Mouse (Mus musculus): ENCODE measurements around the gene Ift172.

Gene Ift172

DNA sequence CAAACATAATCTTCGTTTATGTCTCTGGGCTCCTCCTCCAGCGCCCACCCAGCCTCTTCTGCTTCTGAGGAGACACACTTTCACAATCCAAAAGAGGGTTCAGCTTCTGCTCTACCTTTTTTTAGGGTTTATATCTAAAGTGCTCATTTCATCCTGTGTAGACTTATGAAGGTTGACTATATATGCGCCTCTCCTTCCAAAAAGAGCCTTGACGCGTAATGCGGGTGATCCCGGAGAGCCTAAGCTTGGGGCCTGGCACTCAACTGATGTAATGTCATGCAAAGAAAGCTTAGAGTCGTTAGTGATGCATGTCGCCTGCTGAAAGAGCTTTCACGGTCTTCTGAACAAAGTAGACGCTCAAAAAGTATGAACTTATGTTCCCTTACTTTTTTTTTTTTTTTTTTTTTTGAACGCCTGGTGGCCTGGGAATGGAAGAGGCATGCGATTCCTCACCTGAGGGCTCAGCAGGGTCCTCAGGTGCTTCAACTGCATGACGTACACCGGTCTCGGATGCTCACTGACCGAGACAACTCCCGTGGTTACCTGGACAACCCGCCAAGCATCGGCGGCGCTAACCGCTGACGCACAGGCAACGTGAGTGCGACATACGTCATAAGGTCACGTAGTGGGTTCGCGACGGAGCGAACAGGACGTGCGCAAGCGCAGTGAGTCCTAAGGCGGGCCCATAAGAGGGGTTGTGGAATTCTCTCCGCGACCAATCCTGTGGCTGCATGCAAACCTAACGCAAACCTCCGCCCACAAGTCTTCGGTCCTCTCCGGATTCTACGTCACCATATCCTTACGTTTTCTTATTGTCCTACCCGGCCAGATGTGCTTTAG lies at the start of gene Ift172:
Ift172 (minus strand) TSS at position 596 of the 840 bp plus-strand sequence.
- peak; percentile 95 for DNase-seq (ENCODE audit: low read depth)

DNA sequence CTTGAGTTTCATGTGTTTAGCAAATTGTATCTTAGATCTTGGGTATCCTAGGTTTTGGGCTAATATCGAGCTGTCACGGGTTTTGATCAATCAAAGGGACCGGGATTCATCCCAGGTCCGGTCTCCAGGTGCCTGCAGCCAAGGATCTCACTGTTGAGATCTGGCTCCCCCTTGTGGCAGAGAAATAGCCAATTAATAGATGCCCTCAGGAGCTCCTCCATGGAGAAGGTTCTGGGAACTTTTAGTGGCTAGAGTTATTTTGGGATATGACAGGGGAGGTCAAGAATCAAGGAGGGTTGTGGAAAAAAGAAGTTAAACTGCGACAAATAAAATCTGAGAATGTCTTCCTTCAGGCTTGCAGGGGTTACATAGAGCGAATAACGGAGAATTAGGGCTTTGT lies 37.3 kb upstream of the Ift172 start:
- DNase-seq (ENCODE audit: low read depth), result peak; percentile 38

DNA sequence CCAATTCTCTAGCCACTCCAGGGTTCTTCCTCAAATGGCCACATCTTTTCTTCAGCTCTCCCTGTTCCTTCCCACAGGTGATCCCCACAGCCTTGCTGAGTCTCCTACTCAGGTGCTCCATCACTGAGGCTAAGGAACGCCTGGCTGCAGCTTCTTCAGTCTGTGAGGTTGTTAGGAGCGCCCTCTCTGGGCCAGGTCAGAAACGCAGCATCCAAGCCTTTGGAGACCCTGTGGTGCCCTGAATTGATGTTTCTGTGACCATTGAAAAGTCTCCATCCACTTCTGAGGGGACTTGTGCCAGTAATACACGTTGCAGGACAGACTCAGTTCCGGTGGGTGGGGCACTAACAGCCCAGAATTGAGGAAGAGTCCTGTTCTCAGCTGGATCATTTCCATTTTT lies 35.9 kb upstream of the Ift172 start:
- DNase-seq (ENCODE audit: low read depth), result no peak

DNA sequence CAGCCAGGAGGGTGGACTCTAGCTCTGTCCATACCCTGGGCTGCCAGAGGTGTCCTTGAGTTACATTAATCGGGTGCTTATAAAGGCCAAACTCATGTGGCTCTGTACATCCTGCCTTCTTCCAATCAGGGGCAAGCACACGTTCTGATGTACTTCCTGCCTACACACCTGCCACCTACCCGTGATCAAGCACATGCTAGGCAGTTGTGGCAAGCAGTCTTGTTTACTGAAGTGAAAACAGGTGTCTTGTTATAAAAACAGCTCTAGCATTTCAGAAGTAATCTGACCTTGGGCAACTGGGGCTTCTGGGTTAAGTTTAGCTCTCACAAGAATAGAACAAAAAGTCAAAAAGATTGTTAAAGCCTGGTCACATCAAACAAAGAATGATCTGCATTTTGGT lies 33.2 kb upstream of the Ift172 start:
- no peak for DNase-seq (ENCODE audit: low read depth)

DNA sequence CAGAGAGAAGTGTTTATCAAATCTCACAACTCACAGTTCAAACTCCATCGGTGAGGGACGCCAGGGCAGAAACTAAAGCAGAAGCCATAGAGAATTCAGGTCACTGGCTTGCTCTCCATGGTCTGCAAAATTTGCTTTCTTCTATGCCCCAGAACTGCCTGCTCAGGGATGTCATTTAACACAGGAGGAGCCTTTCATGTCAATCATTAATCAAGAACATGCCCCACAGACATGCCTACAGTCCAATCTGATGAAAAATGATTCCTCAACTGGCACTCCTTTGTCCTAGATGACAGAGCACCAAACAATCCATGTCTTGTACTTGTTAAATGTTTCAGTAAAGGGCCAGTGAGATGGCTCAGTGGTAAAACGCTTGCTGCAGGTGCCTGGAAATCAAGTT lies 31.9 kb upstream of the Ift172 start:
- no peak for DNase-seq (ENCODE audit: low read depth)

DNA sequence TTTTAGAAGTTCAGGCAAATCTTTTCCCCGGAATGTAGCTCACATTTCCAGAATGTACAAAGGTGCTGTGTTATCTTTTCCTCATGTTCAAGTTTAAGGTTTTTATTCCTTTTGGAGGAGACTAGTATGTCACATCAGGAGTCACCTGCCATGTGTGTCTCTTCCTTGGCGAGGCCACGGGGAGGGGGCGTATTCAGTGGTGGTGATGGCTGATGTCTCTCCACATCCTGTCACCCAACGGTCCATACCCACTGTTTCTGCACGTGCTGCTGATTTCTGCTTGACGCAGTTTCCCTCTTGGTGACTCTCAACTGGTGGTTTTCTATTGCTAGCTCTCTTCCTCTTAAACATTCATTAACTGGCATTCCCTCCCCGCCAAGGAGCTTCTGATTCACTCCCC lies 21.9 kb upstream of the Ift172 start:
- no peak for DNase-seq (ENCODE audit: low read depth)

DNA sequence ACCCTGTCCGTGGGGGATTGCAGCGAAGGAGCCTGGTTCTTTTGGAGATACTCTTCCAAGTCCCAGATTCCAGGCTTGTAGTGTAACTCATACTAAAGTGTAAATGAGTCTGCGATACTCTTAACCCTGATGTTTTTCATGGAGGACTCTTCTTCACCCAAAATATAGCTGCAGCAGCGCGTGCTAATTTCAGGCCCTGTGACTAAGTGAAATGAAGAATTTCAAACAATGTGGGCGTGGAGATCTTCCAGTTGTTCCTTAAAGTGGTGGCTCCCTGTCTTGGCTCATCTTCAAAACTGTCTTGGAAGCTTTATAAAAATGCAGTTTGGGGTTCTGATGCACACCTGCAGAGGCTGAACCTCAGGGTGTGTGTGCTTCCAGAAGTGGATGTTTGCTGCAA lies 12.2 kb upstream of the Ift172 start:
- no peak for DNase-seq (ENCODE audit: low read depth)

DNA sequence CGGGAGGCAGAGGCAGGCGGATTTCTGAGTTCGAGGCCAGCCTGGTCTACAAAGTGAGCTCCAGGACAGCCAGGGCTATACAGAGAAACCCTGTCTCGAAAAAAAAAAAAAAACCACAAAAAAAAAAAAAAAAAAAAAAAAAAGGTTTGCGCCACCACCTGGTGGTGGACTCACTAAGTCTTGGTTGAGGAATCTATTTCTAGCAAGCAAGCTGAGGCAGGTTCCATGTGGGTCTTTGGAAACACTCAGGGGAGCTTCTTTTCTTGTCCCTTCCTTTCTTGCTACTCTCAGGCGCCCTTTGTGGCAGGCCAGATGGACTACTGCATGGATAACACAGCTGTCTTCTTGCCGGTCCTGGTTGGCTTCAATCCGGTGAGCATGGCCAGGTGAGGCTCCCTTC lies 10.9 kb upstream of the Ift172 start:
- DNase-seq (ENCODE audit: low read depth), result no peak

DNA sequence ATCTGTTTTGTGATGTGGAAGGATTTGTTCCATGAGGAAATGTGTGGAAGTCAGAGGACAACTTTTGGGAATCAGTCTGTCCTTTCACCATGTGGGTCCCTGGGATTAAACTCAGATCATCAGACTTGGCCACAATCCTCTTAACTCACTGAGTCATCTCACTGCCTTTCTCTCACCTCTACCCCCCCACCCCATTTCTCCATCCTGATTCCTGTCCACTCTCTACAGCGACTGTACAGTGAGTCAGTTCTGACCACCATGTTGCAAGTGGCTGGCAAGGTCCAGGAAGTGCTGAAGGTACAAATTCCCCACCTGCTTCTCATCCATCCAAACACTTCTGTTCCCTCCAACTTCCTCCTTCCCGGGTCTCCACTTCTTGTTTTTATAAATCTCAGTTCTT lies 7.6 kb upstream of the Ift172 start:
- no peak for DNase-seq (ENCODE audit: low read depth)

DNA sequence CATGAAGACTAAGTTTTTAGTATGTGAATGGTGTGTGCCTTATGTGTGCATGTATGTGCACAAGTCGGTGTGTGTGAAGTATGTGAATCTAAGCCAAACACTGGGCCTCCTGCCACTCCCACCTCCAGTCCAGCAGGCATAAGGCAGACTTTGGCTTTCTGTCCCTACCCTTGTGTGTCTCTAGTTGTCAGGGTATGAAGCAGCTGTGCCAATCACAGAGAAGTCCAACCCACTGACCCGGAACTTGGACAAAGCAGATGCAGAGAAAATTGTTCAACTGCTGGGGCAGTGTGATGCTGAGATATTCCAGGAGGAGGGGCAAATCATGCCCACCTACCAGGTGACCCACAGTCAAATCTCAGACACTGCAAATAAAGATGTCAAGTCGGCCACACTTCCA lies 7.1 kb upstream of the Ift172 start:
- no peak for DNase-seq (ENCODE audit: low read depth)

DNA sequence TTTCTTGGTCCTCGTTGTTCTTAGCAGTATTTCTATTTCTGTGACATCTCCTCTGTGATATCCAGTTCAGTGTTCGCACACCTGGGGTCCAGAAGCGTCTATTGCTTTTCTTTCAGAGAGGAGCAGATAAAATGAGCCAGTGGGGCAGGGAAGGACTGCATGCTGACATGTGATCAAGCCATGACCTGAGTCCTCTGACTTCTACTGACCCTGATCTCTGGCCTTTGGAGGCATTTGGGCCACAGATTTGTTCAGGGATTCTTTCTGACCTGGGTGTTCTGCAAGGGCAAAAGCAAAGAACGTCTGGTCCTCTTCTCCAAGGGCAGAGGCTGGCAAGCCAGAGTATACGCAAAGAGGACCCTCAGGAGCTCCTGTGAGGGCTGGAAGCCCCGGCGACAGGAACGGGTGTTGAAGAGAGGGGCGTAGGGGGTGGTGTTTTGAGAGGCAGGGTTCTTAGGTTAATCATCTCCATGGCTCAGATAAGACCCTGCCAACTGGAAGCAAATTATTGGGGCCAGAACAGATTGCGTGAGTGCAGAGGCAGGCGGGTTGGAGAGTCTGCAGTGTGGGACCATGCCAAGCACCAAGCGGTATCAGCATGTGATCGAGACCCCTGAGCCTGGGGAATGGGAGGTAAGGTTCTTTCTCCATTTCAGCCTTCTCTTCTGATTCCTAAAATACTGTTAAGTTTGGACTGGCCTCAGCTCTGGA lies 6.3 kb upstream of the Ift172 start, which contains the start of gene Gckr:
Gckr (plus strand) TSS at position 397 of the 711 bp plus-strand sequence.
- no peak for DNase-seq (ENCODE audit: low read depth)

DNA sequence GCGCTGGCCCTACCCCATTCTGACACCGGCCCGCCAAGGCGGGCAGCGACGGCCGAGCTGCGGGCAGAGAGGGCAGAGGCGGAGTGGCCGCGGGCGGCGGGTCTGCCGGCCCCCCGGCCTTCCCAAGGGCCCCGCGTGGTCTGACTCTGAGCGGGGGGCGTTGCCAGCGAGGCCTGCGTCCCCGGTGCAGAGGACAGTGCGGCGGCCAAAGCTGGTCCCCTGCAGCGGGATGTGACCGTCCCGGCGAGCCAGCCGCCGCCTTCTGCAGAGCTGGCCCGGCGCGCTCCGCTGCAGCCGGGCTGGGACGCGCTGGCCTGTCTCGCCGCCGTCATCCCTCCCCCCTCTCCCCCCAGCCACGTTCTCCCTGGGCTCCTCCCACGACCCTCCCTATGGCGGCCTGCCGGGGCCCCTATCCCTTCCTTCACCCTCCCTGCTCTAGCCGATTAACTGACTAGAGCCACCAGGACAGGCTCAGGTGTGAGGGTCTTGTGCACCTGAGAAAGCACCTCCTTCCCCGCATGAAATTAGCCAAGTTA lies 4.8 kb upstream of the Ift172 start, which contains the start of gene Fndc4:
Fndc4 (minus strand) TSS at position 475 of the 536 bp plus-strand sequence.
- no peak for DNase-seq (ENCODE audit: low read depth)

DNA sequence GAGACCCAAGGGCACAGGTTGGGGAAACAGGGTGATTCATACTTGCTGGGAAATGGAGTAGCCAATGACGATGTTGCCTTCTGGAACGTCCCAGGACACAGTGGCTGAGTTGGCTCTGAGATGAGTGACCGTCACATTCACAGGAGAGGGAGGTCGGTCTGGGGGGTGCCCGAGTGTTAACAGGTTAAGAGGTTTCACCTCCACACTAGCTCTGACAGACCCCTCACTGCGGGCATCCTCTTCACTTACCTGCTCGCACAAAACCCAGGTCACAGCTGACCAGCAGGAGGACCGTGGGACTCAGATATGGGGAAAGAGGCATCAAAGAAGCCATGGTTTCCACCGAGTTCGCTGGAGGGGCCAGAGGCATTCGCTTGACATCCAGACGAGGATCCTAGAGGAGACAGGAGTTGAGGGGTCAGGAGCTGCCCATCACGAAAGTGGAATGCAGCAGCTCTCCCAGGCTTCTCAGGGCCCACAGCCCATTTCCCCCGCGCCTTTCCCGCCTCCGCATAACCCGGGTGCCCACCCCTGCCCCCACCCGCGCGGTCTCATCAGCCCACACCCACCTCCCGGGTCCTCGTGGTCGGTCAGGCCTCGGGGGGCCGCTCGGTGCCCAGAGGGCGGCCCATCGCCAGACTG lies 4.2 kb upstream of the Ift172 start:
- no peak for DNase-seq (ENCODE audit: low read depth)

DNA sequence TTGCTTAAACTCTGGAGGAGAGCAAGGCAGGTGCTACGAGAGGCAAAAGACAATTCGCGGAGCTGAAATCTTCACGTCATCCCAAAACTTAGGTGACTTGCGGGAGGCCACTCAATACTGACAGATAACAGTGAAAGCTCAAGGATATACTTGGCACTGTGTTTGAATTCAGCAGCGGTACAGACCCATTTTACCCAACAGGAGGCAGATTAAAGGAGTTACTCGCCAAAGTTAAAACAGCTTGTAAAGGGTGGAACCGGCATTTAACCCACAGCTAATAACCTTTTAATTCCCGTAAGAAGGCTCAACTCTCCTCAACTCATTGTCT lies 409 bp upstream of the Ift172 start:
- DNase-seq (ENCODE audit: low read depth), result no peak

DNA sequence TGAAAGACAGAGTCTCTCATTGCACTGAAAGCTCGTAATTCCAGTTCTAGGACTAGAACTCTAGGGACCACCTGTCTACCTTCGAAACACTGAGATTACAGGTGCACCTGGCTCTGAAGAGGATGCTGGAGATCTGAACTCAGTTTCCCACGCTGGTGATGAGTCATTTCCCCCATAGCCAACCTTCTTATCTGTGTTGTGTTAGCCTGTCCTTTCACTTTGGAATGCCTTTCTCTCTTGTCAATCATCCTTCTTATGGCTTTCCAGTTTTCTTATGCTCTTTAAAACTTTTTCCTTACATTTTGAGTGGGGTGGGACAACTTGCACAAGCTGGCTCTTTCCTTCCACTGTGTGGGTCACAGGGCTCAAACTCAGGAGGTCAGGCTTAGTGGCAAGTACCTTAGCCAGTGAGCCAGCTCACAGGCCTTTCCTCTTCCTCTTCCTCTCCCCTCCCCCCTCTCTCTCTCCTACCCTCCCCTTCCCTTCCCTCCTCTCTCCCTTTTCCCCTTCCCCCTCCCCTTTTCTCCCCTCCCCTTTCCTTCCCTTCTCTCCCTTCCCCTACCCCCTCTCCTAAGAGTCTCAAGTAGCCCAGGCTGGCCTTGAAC lies 1.2 kb downstream of the Ift172 start:
- DNase-seq (ENCODE audit: low read depth), result no peak

DNA sequence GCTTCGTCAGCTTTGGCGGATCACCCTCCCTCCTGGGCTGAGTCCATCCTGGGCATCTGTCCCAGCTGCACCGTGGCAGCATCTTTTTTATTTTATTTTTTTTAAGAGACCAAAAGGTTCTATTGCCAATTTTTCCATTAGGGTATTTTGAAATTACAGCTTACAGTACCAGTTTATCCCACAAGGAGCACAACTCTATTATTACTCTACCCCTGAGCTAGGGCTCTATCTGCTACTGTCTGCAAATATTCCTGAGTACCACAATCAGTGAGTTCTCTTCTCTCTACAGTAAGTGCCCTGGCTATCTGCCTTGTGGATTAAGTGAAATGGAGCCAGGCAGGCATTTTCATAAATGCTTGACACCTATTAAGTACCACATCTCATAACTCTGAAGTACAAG lies 2.3 kb downstream of the Ift172 start:
- DNase-seq (ENCODE audit: low read depth), result no peak

DNA sequence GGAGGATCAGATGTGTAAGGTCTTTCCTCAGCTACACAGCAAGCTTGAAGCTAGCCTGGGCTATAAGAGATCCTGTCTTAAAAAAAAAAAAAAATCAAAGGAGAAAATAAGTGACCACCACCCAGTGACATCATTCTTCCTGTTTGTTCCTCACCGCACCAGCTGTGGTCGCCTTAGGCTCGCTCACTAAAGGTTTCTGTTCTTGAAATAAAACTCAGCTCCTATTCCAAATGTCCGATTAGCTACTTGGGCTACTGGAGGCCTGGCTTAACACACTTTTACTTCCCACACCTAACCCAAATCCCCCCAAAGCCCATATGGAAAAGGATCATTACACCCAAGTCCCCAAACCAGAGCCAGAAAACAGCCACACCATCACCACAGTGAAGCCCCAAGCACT lies 2.7 kb downstream of the Ift172 start:
- DNase-seq (ENCODE audit: low read depth), result no peak

DNA sequence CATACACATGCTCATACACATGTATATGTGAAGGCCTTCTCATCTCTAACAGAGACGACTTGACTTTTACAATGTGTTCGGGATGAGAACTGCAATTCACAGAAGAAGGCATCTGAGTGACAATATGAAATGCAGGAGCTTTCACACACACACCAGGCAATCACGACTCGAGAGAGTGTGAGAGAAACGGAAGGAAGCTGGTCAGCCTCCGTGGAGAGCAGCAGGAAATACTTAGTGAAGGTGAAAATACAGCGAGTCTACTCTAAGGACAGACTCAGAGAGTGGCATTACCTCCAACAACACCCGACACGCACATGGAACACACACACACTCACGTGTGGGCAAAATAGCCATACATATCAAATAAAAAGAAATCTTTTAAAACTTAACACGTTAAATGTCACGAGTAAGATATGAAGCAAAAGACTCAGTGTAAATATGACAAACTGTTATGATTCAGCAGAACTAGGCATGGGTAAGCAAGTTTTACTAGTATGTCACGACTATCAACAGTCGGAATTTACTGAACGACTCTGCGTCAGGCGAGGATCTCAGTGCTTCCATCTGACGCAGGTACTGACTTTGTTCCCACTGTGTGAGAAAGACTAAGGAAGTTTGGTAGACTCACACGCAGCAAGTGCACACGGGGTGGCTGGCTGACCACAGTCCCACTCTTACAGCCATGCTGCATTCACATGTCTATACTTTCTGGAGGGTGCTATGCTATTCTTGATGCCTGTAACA lies 11.5 kb downstream of the Ift172 start:
- DNase-seq (ENCODE audit: low read depth), result no peak

DNA sequence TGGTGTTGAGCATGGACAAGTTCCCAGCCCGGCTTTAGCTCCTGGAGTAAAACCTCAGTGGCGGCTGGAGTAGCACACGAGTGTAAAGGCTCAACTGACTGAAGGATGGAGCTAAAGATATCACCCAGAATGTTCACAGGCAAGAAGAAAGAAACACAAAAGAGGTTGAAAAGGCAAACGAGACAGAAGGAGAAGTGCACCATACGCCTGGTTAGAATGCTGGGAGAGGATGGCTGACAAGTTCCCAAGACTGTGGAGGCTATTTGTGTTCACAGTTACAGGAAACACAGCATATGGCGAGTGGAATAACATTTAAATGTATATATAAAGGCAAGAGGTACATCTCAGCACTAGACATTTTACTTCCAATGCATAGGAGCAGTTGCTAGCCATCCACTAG lies 17.9 kb downstream of the Ift172 start:
- DNase-seq (ENCODE audit: low read depth), result no peak

DNA sequence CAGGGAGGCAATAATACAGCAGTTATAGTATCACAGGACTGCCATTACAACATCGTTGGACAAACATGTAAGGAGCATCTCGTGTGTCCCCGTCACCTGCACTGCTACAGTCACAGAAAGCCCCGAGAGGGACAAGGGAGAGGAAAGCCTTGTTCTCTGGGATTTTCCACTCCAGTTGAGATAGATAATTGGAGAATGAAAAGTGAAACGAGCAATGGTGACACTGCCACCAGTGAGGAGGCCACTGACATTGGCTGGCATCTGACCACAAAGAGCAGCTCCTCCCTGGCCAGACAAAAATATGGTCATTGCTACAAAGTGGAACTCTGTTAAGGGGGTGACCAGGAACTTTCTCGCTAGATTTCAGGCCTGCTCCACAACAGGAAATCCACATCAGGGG lies 23.2 kb downstream of the Ift172 start:
- no peak for DNase-seq (ENCODE audit: low read depth)

DNA sequence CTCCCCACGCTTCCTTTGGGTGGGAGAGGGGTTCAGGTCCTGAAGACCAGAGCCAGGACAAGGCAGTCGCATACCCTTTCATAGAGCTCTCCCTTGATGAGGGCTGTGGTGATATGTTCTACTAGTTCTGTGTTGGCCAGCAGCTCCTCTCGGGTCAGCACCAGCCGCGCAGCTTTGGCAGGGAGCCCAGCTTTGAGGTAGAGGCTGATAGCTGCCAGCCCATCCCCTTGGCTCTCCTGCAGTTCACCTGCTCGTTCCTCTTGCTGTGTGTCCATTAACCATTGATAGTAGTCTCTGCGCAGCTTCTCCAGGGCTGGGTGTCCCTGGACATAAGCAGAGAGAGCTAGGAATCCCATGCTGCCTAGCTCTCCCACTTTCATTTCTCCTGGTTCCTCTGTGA lies 24.8 kb downstream of the Ift172 start:
- no peak for DNase-seq (ENCODE audit: low read depth)

DNA sequence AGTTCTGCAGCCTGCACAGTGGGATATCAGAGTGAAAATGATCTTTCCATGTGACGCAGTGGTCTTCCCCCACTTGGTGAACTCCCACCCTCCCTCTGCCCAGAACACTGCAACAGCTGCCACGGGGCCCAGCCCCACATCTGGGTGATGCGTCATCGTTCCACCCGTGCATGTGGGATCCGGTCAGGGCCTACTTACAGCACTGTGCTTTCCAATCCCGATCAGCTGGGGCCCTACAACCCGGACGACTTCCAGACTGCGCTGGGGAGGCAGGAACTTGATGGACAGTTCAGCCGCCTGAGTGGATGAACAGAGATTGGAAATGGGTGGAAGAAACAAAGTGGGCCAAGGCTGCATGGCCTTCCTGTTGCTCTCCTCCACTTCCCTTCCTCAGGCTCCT lies 33.3 kb downstream of the Ift172 start:
- DNase-seq (ENCODE audit: low read depth), result no peak

Data from c-Kit-positive CD71-negative TER-119-negative erythroid progenitor cells, embryonic 14.5 days (primary cell).